Mouse (Mus musculus) cortical plate, adult 2 months (tissue): ENCODE measurements around the gene Aff3.

Experiments used
- CTCF ChIP-seq: fragments of 200-500 bp; IDR thresholded peaks from 2 replicates; pipeline ENCODE4 v1.5.1; 2011; ENCODE audit warnings: mild to moderate bottlenecking, control low read depth, low read length; ENCODE audit not compliant: insufficient read depth; ENCODE audit errors: extremely low read depth
- POLR2A ChIP-seq: fragments of 200-500 bp; IDR thresholded peaks from 2 replicates; pipeline ENCODE4 v1.6.1; 2011; ENCODE audit warnings: mild to moderate bottlenecking, low read length, control low read depth; ENCODE audit not compliant: insufficient read depth; ENCODE audit errors: extremely low read depth

DNA sequence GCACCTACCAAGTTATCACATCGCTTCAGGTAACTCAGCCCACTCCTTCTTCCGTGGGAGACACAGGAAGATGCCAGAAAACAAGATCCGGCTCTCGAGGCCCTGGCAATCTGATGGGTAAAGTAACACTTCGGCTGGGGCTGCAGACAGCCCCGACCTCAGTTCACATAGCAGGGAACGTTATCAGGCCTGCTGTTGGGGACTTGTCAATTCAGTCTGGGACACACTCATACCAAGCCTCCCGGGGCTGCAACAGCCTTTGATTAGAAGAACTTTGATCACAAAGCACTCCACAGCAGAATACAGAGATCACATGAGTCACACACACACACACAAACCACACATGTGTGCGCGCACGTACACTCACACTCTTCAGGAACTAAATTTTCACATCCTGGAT lies 193.9 kb downstream of the Aff3 start:
- TF ChIP-seq POLR2A (no peak), CTCF (no peak)
